Mouse (Mus musculus): ENCODE measurements around the gene Rps6ka3. TPM values are rescaled to one million over a fixed set of nuclear protein-coding genes. Genes with fewer than 3 reads are reported as not detected.

Gene Rps6ka3
- polyA plus RNA-seq, 1 experiment, result 4.2 TPM

GRCm38 (mm10) chrX:159256921-159257421, 46.9 kb downstream of the Rps6ka3 start:
- TF ChIP-seq CTCF (IDR thresholded peaks at IDR 0.05; ENCODE audit: control insufficient read depth, insufficient read depth, insufficient replicate concordance, low read depth, low read length), result no peak
- TF ChIP-seq POLR2A (IDR thresholded peaks at IDR 0.05; ENCODE audit: control insufficient read depth, low read depth, low read length), result no peak
- H3K27me3 ChIP-seq (ENCODE audit: control insufficient read depth, insufficient read depth, low read length), result no peaks in the 10 kb centered on the region
- peak overlapping the region; percentile 66 for H3K27ac ChIP-seq (ENCODE audit: control insufficient read depth, insufficient read depth, low read depth, low read length)
- peak overlapping the region; percentile 89 for H3K4me3 ChIP-seq (ENCODE audit: control insufficient read depth, low read depth, low read length)
- H3K36me3 ChIP-seq (ENCODE audit: control insufficient read depth, insufficient read depth, low read length), result no peaks in the 10 kb centered on the region
- H3K4me1 ChIP-seq (ENCODE audit: control insufficient read depth, insufficient read depth, low read length), result peaks cover 2% of the 10 kb centered on the region; the same call in 1 of the 2 replicates

GRCm38 (mm10) chrX:159264681-159265080, 54.6 kb downstream of the Rps6ka3 start:
- Histone ChIP-seq H3K36me3 (ENCODE audit: control insufficient read depth, insufficient read depth, low read length) (no peaks in the 10 kb centered on the region), H3K4me3 (ENCODE audit: control insufficient read depth, low read depth, low read length) (no peak overlapping the region), H3K27ac (ENCODE audit: control insufficient read depth, insufficient read depth, low read depth, low read length) (no peak overlapping the region), H3K27me3 (ENCODE audit: control insufficient read depth, insufficient read depth, low read length) (no peaks in the 10 kb centered on the region), H3K4me1 (ENCODE audit: control insufficient read depth, insufficient read depth, low read length) (no peaks in the 10 kb centered on the region)
- TF ChIP-seq POLR2A (IDR thresholded peaks at IDR 0.05; ENCODE audit: control insufficient read depth, low read depth, low read length), result no peak
- TF ChIP-seq CTCF (IDR thresholded peaks at IDR 0.05; ENCODE audit: control insufficient read depth, insufficient read depth, insufficient replicate concordance, low read depth, low read length), result peak; percentile 15; the same call in 1 of the 2 replicates

GRCm38 (mm10) chrX:159269072-159269471, 59.0 kb downstream of the Rps6ka3 start:
- no peaks in the 10 kb centered on the region for H3K36me3 ChIP-seq (ENCODE audit: control insufficient read depth, insufficient read depth, low read length)
- H3K4me3 ChIP-seq (ENCODE audit: control insufficient read depth, low read depth, low read length), result no peak overlapping the region
- H3K27me3 ChIP-seq (ENCODE audit: control insufficient read depth, insufficient read depth, low read length), result no peaks in the 10 kb centered on the region
- TF ChIP-seq CTCF (IDR thresholded peaks at IDR 0.05; ENCODE audit: control insufficient read depth, insufficient read depth, insufficient replicate concordance, low read depth, low read length) (no peak), POLR2A (IDR thresholded peaks at IDR 0.05; ENCODE audit: control insufficient read depth, low read depth, low read length) (no peak)
- no peaks in the 10 kb centered on the region for H3K4me1 ChIP-seq (ENCODE audit: control insufficient read depth, insufficient read depth, low read length)
- no peak overlapping the region for H3K27ac ChIP-seq (ENCODE audit: control insufficient read depth, insufficient read depth, low read depth, low read length)

GRCm38 (mm10) chrX:159286765-159287164, 76.7 kb downstream of the Rps6ka3 start:
- Histone ChIP-seq H3K4me1 (ENCODE audit: control insufficient read depth, insufficient read depth, low read length) (no peaks in the 10 kb centered on the region), H3K27me3 (ENCODE audit: control insufficient read depth, insufficient read depth, low read length) (no peaks in the 10 kb centered on the region), H3K27ac (ENCODE audit: control insufficient read depth, insufficient read depth, low read depth, low read length) (no peak overlapping the region), H3K4me3 (ENCODE audit: control insufficient read depth, low read depth, low read length) (no peak overlapping the region), H3K36me3 (ENCODE audit: control insufficient read depth, insufficient read depth, low read length) (no peaks in the 10 kb centered on the region)
- TF ChIP-seq POLR2A (IDR thresholded peaks at IDR 0.05; ENCODE audit: control insufficient read depth, low read depth, low read length), result no peak
- TF ChIP-seq CTCF (IDR thresholded peaks at IDR 0.05; ENCODE audit: control insufficient read depth, insufficient read depth, insufficient replicate concordance, low read depth, low read length), result no peak

- no peaks in the 10 kb centered on the region for H3K27me3 ChIP-seq (ENCODE audit: control insufficient read depth, insufficient read depth, low read length)
- no peak overlapping the region for H3K27ac ChIP-seq (ENCODE audit: control insufficient read depth, insufficient read depth, low read depth, low read length)
- H3K4me3 ChIP-seq (ENCODE audit: control insufficient read depth, low read depth, low read length), result no peak overlapping the region
- H3K4me1 ChIP-seq (ENCODE audit: control insufficient read depth, insufficient read depth, low read length), result no peaks in the 10 kb centered on the region
- no peak for TF ChIP-seq CTCF (IDR thresholded peaks at IDR 0.05; ENCODE audit: control insufficient read depth, insufficient read depth, insufficient replicate concordance, low read depth, low read length)
- TF ChIP-seq POLR2A (IDR thresholded peaks at IDR 0.05; ENCODE audit: control insufficient read depth, low read depth, low read length), result no peak
- no peaks in the 10 kb centered on the region for H3K36me3 ChIP-seq (ENCODE audit: control insufficient read depth, insufficient read depth, low read length)
Observed at GRCm38 (mm10) chrX:159295879-159296278, 85.8 kb downstream of the Rps6ka3 start.

- H3K27ac ChIP-seq (ENCODE audit: control insufficient read depth, insufficient read depth, low read depth, low read length), result no peak overlapping the region
- no peak overlapping the region for H3K4me3 ChIP-seq (ENCODE audit: control insufficient read depth, low read depth, low read length)
- TF ChIP-seq CTCF (IDR thresholded peaks at IDR 0.05; ENCODE audit: control insufficient read depth, insufficient read depth, insufficient replicate concordance, low read depth, low read length) (no peak), POLR2A (IDR thresholded peaks at IDR 0.05; ENCODE audit: control insufficient read depth, low read depth, low read length) (no peak)
- no peaks in the 10 kb centered on the region for H3K4me1 ChIP-seq (ENCODE audit: control insufficient read depth, insufficient read depth, low read length)
- H3K27me3 ChIP-seq (ENCODE audit: control insufficient read depth, insufficient read depth, low read length), result no peaks in the 10 kb centered on the region
- H3K36me3 ChIP-seq (ENCODE audit: control insufficient read depth, insufficient read depth, low read length), result no peaks in the 10 kb centered on the region
Observed at GRCm38 (mm10) chrX:159302349-159303311, 92.5 kb downstream of the Rps6ka3 start.

- Histone ChIP-seq H3K4me1 (ENCODE audit: control insufficient read depth, insufficient read depth, low read length) (no peaks in the 10 kb centered on the region), H3K27me3 (ENCODE audit: control insufficient read depth, insufficient read depth, low read length) (no peaks in the 10 kb centered on the region), H3K36me3 (ENCODE audit: control insufficient read depth, insufficient read depth, low read length) (no peaks in the 10 kb centered on the region), H3K27ac (ENCODE audit: control insufficient read depth, insufficient read depth, low read depth, low read length) (no peak overlapping the region), H3K4me3 (ENCODE audit: control insufficient read depth, low read depth, low read length) (no peak overlapping the region)
- TF ChIP-seq POLR2A (IDR thresholded peaks at IDR 0.05; ENCODE audit: control insufficient read depth, low read depth, low read length), result no peak
- TF ChIP-seq CTCF (IDR thresholded peaks at IDR 0.05; ENCODE audit: control insufficient read depth, insufficient read depth, insufficient replicate concordance, low read depth, low read length), result no peak
Observed at GRCm38 (mm10) chrX:159315293-159315692, 105.2 kb downstream of the Rps6ka3 start.
